Mouse (Mus musculus) kidney, adult 2 months (tissue): ENCODE measurements at regions not wholly inside any gene's neighbourhood (a gene's known extent, or its start where the extent isn't known, plus 50 kb on each side); places are given as distances from the start of the nearest gene placed in this dataset.

ENCODE experiments used
- DNase-seq: peaks from one replicate; pipeline ENCODE4 v3.0.0; 2021
- H3K27ac ChIP-seq: fragments of 200-500 bp; 2 replicates; pipeline ENCODE4 v1.5.1; 2012; ENCODE audit warnings: low read depth, low read length, control low read depth, inconsistent platforms; ENCODE audit not compliant: insufficient read depth
- H3K27me3 ChIP-seq: fragments of 200-500 bp; replicated peaks from 2 replicates; pipeline ENCODE4 v1.6.1; 2012; ENCODE audit warnings: mild to moderate bottlenecking, moderate library complexity, low read length, inconsistent platforms; ENCODE audit not compliant: control insufficient read depth, insufficient read depth
- H3K36me3 ChIP-seq: fragments of 200-500 bp; 2 replicates; pipeline ENCODE4 v1.6.1; 2012; ENCODE audit warnings: mild to moderate bottlenecking, moderate library complexity, low read length, inconsistent platforms; ENCODE audit not compliant: control insufficient read depth, insufficient read depth
- H3K4me1 ChIP-seq: fragments of 200-500 bp; 2 replicates; pipeline ENCODE4 v1.6.1; 2011; ENCODE audit warnings: low read length; ENCODE audit not compliant: control insufficient read depth, insufficient read depth
- H3K4me3 ChIP-seq: fragments of 200-500 bp; 2 replicates; pipeline ENCODE4 v1.5.1; 2011; ENCODE audit warnings: mild to moderate bottlenecking, low read depth, low read length, control low read depth; ENCODE audit not compliant: insufficient read depth
- POLR2A ChIP-seq: fragments of 200-500 bp; IDR thresholded peaks from one replicate; pipeline ENCODE4 v1.6.1; 2011; ENCODE audit warnings: low read depth, low read length, control low read depth
- WGBS: fragments of 180-500 bp; shearing (Covaris S2); methylation state at CpG from one replicate; pipeline ENCODE4 v1.1.7; 2018; 5-methylcytosine and 5-hydroxymethylcytosine counted together

- Histone ChIP-seq H3K4me3 (no peak overlapping the region), H3K36me3 (no peaks in the 10 kb centered on the region), H3K27ac (no peak overlapping the region), H3K4me1 (no peaks in the 10 kb centered on the region), H3K27me3 (no peaks in the 10 kb centered on the region)
- no peak for TF ChIP-seq POLR2A
- no peak for DNase-seq
- WGBS: 91% methylated on average over 3 of the region's 3 CpGs
Observed at GRCm38 (mm10) chr10:112648986-112649385, 279.8 kb downstream of the Atxn7l3b start.
